ENCODE assay signal across 32 mouse cellular contexts in genomic region chr11:70079175-70079574, GRCm38 (mm10). TPM values are rescaled to one million over a fixed set of nuclear protein-coding genes. Genes with fewer than 3 reads are reported as not detected.
DNase-seq lines count a peak whose midpoint lies in the region; ATAC-seq lines count a peak whose summit lies in the region.
"Had no signal": no experiment of that assay in that cellular context is flagged by ENCODE, and none has a peak within 500 bp of the region (broad histone marks: within the 10 kb centered on the region; RNA-seq: fewer than 3 reads in every experiment).

No protein-coding gene starts in this region.

- peaks cover 9% of the 10 kb centered on the region; the same call in 1 of the 2 replicates for H3K27me3 ChIP-seq in liver, embryonic 15.5 days
- H3K27me3 ChIP-seq: embryonic facial prominence, embryonic 13.5 days; forebrain, embryonic 13.5 days; hindbrain, embryonic 12.5 days had no signal

- H3K9ac ChIP-seq in liver, embryonic 15.5 days = no peak overlapping the region
- H3K9ac ChIP-seq: embryonic facial prominence, embryonic 13.5 days; forebrain, embryonic 13.5 days; hindbrain, embryonic 12.5 days; hindbrain, embryonic 15.5 days had no signal

- H3K36me3 ChIP-seq in liver, embryonic 15.5 days (replicated peaks) = no peaks in the 10 kb centered on the region
- H3K36me3 ChIP-seq: embryonic facial prominence, embryonic 10.5 days; embryonic facial prominence, embryonic 13.5 days; forebrain, embryonic 10.5 days; heart, embryonic 10.5 days; hindbrain, embryonic 12.5 days; hindbrain, embryonic 15.5 days had no signal

- H3K4me1 ChIP-seq in liver, embryonic 15.5 days (replicated peaks) = peaks cover 49% of the 10 kb centered on the region
- H3K4me1 ChIP-seq: forebrain, embryonic 13.5 days; hindbrain, embryonic 12.5 days; hindbrain, embryonic 15.5 days had no signal

- H3K27ac ChIP-seq in liver, embryonic 15.5 days (replicated peaks) = no peak overlapping the region
- H3K27ac ChIP-seq: embryonic facial prominence, embryonic 10.5 days; embryonic facial prominence, embryonic 13.5 days; forebrain, embryonic 10.5 days; forebrain, embryonic 13.5 days; heart, adult 2 months; heart, embryonic 10.5 days; hindbrain, embryonic 12.5 days; hindbrain, embryonic 15.5 days had no signal

- peak; percentile 59 for ATAC-seq in erythroblast, adult 5-6 weeks (replicated peaks; ENCODE audit: low FRiP score, poor library complexity, severe bottlenecking)
- ATAC-seq in liver, embryonic 15.5 days (ENCODE audit: insufficient read depth) = peak; percentile 43; the same call in 1 of the 2 replicates
- ATAC-seq: forebrain, embryonic 13.5 days; forebrain, embryonic 16.5 days had no signal

- DNase-seq in adipocyte (ENCODE audit: low spot score) = peak; percentile 15
- no peak for DNase-seq in kidney, postnatal 10 days
- no peak for DNase-seq in Muller cell, postnatal 12 days (ENCODE audit: inconsistent ontology term)
- DNase-seq in embryo, embryonic 10.5 days (ENCODE audit: low spot score) = no peak
- DNase-seq: adrenal gland, postnatal 10 days; cerebellum, adult 18-20 months; cerebellum, adult 9-10 months; cerebellum, postnatal 25 days; embryo, embryonic 11 days; gastrocnemius, postnatal 10 days; gastrocnemius, postnatal 36 days had no signal

- no peak overlapping the region for H3K4me2 ChIP-seq in liver, embryonic 15.5 days
- H3K4me2 ChIP-seq: embryonic facial prominence, embryonic 13.5 days; forebrain, embryonic 13.5 days; hindbrain, embryonic 12.5 days; hindbrain, embryonic 15.5 days had no signal

- H3K4me3 ChIP-seq in liver, embryonic 15.5 days (replicated peaks) = no peak overlapping the region
- H3K4me3 ChIP-seq: embryonic facial prominence, embryonic 10.5 days; embryonic facial prominence, embryonic 13.5 days; forebrain, embryonic 10.5 days; forebrain, embryonic 13.5 days; heart, adult 2 months; heart, embryonic 10.5 days; hindbrain, embryonic 12.5 days; hindbrain, embryonic 15.5 days had no signal

- 58% methylated on average over 6 of the region's 6 CpGs for WGBS in liver, embryonic 15.5 days (ENCODE audit: insufficient replicate concordance)

- H3K9me3 ChIP-seq in liver, embryonic 15.5 days (replicated peaks) = no peaks in the 10 kb centered on the region
- H3K9me3 ChIP-seq: embryonic facial prominence, embryonic 10.5 days; embryonic facial prominence, embryonic 13.5 days; forebrain, embryonic 10.5 days; forebrain, embryonic 13.5 days; heart, embryonic 10.5 days; hindbrain, embryonic 12.5 days; hindbrain, embryonic 15.5 days had no signal

RNA-seq across cellular contexts. Expression of gene Asgr2, which starts 13.3 kb away (rescaled TPM):
- total RNA-seq in erythroblast, adult 5-6 weeks (2015; ENCODE audit: low replicate concordance) = 3.3 TPM in 1 of 2 replicates, not detected in the other
- not detected in 2 replicates for total RNA-seq in erythroblast, adult 5-6 weeks (2017; ENCODE audit: low replicate concordance)
- 10.7 and 13.0 TPM in 2 replicates for polyA plus RNA-seq in liver, embryonic 15.5 days (2015; fragmentation: Nextera tagmentation; extraction: Ambion mirVana)
- total RNA-seq: common myeloid progenitor, adult 5-6 weeks; gastrocnemius, postnatal 36 days; granulocyte monocyte progenitor cell, adult 5-6 weeks; heart, postnatal 25 days; MEL had no signal
- polyA plus RNA-seq: activated CD4-positive, CD25-positive, alpha-beta regulatory T cell, adult 4 months; CD4-positive, CD25-positive, alpha-beta regulatory T cell, adult 4 months; embryonic facial prominence, embryonic 10.5 days; embryonic facial prominence, embryonic 13.5 days; forebrain, embryonic 10.5 days; forebrain, embryonic 13.5 days; forebrain, embryonic 16.5 days; heart, embryonic 14.5 days; heart, postnatal 0 days; hindbrain, embryonic 12.5 days; hindbrain, embryonic 15.5 days had no signal

RNA-seq across cellular contexts. Expression of gene Asgr1, which starts 25.3 kb away (rescaled TPM):
- not detected in 2 replicates for total RNA-seq in erythroblast, adult 5-6 weeks (2015; ENCODE audit: low replicate concordance)
- total RNA-seq in erythroblast, adult 5-6 weeks (2017; ENCODE audit: low replicate concordance) = not detected in 2 replicates
- polyA plus RNA-seq in liver, embryonic 15.5 days (2015; fragmentation: Nextera tagmentation; extraction: Ambion mirVana) = 6.8 and 7.3 TPM in 2 replicates
- total RNA-seq: common myeloid progenitor, adult 5-6 weeks; gastrocnemius, adult 18-20 months; gastrocnemius, postnatal 36 days; granulocyte monocyte progenitor cell, adult 5-6 weeks; heart, adult 2 months; heart, postnatal 25 days; hematopoietic stem cell, adult 5-6 weeks; MEL had no signal
- polyA plus RNA-seq: activated CD4-positive, CD25-positive, alpha-beta regulatory T cell, adult 4 months; CD4-positive, CD25-positive, alpha-beta regulatory T cell, adult 4 months; heart, adult 2 months; heart, embryonic 14.5 days; heart, postnatal 0 days had no signal

RNA-seq across cellular contexts. Expression of gene Mgl2, which starts 51.0 kb away (rescaled TPM):
- 8.5 and 15.7 TPM in 2 replicates for total RNA-seq in erythroblast, adult 5-6 weeks (2015; ENCODE audit: low replicate concordance)
- total RNA-seq in erythroblast, adult 5-6 weeks (2017; ENCODE audit: low replicate concordance) = 12.4 and 18.7 TPM in 2 replicates
- polyA plus RNA-seq in liver, embryonic 15.5 days (2015; fragmentation: Nextera tagmentation; extraction: Ambion mirVana) = 2.6 and 2.9 TPM in 2 replicates
- polyA plus RNA-seq: CD4-positive, CD25-positive, alpha-beta regulatory T cell, adult 4 months; forebrain, embryonic 10.5 days; heart, postnatal 0 days had no signal
